Mouse (Mus musculus) testis, postnatal 14 days (tissue): ENCODE results near the gene March10.

ENCODE experiments used
- DNase-seq: peaks from one replicate; pipeline ENCODE4 v3.0.0; 2021; ENCODE audit warnings: low spot score

Gene March10

DNA sequence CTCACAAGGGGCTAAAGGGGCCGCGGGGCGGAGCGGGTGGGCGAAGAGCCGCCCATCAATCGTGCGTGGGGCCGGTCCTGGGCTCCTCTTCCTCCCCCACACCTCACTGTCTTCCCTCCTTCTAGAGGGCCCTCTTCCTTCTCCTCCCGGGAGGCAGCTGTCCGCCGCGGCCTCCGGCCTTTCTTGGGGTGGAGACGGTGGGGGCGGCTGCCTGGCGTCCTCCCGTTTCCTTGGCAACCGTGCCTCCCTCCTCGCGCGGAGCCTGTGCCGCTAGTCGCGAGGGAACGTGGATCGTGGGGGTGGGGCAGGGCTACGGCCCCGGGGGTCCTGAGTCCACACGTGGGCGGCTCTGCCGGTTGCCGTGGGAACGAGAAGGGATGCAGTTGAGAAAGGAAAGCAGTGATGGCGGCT, at the start of gene March10:
March10 (minus strand) TSS at position 239 of the 411 bp plus-strand sequence.
- peak; percentile 69 for DNase-seq

DNA sequence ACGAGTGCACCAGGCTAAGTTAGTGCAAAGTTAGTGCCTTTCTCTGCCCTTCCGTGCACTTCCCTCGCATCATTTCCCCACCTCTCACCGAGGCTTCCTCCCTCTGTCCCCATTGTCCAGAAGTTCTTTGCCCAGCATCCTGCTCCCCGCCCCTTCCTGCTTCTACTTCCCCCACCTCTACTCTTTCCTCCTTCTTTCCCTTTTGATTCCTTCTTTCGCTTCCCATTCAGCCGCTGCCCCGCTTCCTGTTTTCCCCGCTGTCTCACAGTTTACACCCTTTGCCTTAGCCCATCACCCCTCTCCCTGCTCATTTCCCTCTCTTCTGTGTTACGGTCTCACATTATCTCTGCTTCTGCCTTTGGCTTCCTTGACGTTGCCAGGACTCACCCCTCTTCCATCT, 49.8 kb upstream of the March10 start:
- no peak for DNase-seq

DNA sequence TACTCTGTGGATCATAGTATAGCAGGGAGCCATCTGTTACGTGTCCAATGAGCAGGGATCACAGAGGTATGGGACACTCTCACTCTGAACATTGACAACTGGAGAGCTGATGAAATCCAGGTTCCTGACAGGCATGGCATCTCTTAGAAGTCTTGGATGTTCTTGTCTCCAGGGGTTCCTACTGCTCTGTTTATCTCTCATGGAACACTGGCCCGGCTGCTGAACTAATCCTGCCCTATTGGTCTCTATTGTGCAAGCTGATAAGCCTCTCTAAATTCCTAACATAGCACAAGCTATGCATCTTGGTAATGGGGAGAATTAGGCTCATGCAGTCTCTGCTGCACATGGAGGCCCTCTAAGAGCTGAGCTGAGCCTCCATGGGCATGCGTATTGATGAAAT, 48.5 kb upstream of the March10 start:
- no peak for DNase-seq

DNA sequence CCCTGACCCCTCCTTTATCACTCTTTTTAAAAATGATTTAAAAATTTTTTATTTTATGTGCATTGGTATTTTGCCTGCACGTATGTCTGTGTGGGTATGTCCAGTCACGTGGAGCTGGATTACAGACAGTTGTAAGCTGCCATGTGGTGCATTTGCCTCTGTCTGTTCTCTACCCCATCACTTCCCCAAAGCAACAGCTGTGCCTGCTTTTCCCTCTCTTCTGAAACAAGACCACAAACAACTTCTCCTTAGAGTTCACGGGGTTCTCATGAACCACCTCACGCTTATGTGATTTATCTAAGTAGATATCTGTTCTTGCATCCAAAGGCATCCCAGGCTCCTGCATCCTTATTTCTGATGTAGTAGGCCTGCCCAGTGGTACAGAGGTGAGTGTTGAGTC, 45.8 kb upstream of the March10 start:
- no peak for DNase-seq

GRCm38 (mm10) chr11:105497505-105497904, 41.0 kb upstream of the March10 start:
- DNase-seq: no peak

DNA sequence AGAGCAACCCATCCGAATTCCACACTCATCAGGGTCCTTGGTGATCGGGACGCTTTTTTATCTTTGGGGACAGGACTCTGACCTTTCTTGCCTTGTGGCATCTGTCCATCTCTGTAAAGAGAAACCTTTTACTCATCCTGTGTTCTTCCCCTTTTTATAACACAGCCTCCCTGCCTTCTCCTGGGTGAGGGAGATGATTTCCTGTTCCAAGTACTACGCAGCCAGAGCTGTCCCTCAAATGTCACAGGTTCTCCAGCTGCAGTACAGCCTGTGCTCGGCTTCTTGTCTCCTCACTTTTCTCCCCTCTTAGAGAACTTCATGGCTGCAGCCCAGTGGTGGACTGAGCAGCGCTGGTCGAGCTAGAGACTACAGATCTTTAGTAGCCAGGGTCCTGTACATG, 40.1 kb upstream of the March10 start:
- no peak for DNase-seq

GRCm38 (mm10) chr11:105495591-105496270, 39.2 kb upstream of the March10 start:
- DNase-seq: no peak

DNA sequence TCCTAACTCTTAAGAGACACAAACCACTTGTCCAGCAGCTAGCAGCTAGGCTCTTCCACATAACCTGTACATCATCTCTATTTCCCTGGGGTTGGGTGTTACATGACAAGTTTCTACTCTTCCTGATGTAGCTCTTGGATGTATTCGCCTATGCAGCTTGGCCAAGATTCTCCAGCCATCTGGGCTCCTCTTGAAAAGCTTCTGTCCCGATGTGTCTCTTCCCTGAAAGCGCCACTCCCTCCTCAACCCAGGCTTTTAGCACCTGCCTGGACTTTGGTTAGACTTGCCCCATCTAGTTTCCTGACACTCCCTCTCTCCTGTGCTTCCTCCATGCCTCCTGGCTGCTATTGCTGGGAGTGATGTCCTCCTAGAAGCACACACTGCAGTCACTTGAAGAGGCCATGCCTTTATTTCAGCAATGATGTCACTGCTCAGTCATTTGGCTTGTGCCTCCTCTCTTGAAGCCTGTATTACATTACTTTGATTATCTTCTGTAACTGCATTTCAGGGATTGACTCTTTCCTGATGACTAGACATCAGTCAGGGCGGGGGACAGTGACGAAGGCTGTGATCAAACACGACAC, 38.3 kb upstream of the March10 start:
- DNase-seq: no peak

DNA sequence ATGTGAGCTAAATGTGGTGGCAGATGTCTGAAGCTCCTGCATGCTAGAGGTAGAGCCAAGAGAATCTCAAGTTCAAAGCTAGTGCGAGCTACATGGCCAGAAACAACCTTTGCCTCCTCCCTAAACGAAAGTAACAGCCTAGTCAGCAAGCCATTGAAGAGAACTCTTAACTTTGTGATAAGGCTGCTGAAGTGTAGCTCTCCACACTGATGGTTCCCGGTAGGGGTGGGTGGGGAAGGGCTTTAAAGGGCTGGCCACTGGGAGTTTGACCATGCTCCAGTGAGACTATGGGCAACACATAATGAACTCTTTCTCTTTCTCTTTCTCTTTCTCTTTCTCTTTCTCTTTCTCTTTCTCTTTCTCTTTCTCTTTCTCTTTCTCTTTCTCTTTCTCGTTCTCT, 35.9 kb upstream of the March10 start:
- DNase-seq: no peak

DNA sequence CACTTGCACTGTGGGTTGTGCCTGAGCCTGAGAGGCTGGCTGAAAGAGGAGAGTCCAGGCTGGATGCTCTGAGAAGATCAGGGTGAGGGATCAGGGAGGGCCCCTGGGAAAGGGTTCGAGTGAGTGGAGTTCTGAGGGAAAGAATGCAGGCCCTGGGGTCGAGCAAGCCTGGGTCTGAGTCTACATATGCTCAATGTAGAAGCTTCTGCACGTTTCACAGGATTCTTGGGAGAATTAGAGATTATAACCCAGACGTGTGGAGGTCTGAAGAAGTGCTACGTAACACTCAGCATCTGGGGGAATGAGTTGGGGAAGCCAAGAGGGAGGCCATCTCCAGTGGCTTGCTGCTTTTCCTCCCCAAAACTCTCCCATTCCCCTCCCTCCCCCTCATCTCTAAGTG, 34.4 kb upstream of the March10 start:
- DNase-seq: no peak

- DNase-seq: no peak
Measured at GRCm38 (mm10) chr11:105485412-105485811, 28.9 kb upstream of the March10 start.

DNA sequence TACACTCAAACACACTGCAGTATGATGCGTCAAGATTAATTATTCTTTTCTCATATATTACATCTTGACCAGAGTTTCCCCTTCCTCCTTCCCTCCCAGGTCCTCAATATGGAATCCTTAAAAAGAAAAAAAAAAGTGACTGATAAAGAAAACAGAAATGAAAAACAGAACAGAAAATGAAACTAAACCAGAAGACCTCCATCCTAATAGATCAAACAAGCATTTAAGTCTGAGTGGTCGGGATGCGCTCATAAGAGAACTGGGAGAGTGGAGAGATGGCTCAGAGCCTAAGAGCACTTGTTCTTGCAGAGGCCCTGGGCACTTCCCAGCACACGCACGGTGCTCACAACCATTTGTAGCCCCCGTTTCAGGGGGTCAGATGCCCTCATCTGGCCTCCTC, 28.5 kb upstream of the March10 start:
- no peak for DNase-seq

- DNase-seq: no peak
Measured at GRCm38 (mm10) chr11:105482747-105483146, 26.2 kb upstream of the March10 start.

- no peak for DNase-seq
Measured at GRCm38 (mm10) chr11:105474746-105475145, 18.2 kb upstream of the March10 start.

GRCm38 (mm10) chr11:105474352-105474736, 17.8 kb upstream of the March10 start:
- no peak for DNase-seq

GRCm38 (mm10) chr11:105473716-105474351, 17.3 kb upstream of the March10 start:
- DNase-seq: no peak

DNA sequence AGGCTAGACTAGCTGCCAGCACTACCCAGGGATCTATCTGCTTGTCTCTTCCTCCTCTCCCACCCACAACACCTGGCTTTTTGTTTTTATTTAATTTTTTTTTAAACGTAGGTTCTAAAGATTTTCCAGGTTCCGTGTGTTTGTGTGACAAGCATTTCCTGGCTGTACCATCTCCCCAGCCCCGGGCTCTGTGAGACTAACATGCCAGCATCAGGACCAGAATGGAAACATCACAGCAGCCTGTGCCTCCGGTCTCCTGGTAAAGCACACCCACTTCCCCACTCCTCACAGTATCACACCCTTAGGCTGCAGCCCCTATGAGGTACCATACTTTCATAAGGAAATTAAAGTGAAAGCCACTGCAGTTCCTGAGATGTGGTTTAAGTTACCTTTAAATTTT, 16.1 kb upstream of the March10 start:
- DNase-seq: no peak

DNA sequence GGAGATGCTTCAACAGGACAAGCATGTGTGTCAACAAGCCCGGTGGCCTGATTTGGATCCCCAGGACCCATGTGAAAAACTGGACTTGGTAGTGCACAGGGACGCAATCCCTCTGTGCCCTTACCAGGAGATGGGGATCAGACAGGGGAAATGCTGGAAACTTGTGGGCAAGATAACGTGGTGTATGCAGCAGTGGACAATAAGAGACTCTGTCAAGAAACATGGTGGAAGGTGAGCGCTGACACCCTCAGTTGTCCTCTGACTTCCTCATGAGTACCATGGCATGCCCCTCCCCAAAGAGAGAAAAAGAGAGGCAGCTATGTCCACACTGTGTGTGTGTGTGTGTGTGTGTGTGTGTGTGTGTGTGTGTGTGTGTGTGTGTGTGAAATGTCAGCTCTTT, 14.4 kb upstream of the March10 start:
- DNase-seq: no peak

DNA sequence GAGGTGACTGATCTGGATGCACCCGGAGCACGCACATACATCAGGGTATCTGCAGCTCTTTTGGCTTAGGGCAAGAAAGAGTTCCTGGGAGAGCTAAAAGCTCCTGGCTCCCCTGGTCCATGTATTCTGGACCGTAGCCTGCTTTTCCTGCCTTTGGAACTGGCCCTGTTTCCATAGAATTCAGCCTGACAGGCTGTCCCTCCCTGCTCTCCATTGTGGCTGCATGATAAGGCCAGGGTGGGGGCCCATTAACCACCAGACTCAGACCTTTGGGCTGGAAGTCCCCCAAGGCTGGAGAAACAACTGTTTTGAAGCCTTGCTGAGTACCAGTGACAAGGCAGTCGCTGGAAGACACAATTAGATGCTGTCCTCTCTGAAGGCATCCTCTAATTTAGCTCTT, 13.0 kb upstream of the March10 start:
- DNase-seq: no peak

DNA sequence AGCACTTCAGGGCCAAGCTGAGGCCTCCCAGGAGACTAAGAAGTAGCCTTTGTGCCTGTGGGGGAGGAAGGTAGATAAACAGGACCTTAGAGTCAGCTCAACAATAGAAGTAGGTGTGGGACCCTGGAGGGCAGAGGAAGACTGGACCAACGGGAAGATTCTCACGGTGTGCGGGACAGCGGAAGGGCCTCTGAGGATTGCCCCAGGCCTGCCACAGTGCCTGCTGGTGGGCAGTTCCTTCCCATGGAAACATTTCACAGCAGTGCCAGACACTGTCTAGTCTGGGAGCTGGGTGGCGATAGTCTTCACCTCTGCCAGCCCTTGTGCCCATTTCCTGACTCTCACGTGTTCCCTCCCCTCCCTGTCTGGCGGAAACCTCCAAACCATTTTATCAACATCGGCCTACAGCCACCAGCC, 12.6 kb upstream of the March10 start:
- peak; percentile 36 for DNase-seq

GRCm38 (mm10) chr11:105468436-105468835, 11.9 kb upstream of the March10 start:
- peak; percentile 68 for DNase-seq

GRCm38 (mm10) chr11:105467816-105468215, 11.3 kb upstream of the March10 start:
- DNase-seq: no peak

- no peak for DNase-seq
Measured at GRCm38 (mm10) chr11:105467266-105467665, 10.7 kb upstream of the March10 start.

- DNase-seq: no peak
Measured at GRCm38 (mm10) chr11:105466756-105467155, 10.2 kb upstream of the March10 start.
